Mouse (Mus musculus) neural tube, embryonic 12.5 days (tissue): Measurements from ENCODE around the gene Nfkbid. TPM values are rescaled to one million over a fixed set of nuclear protein-coding genes. Genes with fewer than 3 reads are reported as not detected.
A peak's percentile ranks its signal among the peaks of the same experiment; 100 is the strongest.

ENCODE experiments used
- ATAC-seq: fragments of 200-750 bp; cut with Nextera tagmentation; 2 replicates; pipeline ENCODE4 v1.8.0; 2017; ENCODE audit warnings: low read depth, mild to moderate bottlenecking, moderate TSS enrichment, moderate library complexity; ENCODE audit not compliant: low FRiP score
- H3K27ac ChIP-seq: fragments of 300-500 bp; sonication (generic); 2 replicates; pipeline ENCODE4 v1.5.1; 2016
- H3K27me3 ChIP-seq: fragments of 300-500 bp; sonication (generic); replicated peaks from 2 replicates; pipeline ENCODE4 v1.6.1; 2016; ENCODE audit warnings: mild to moderate bottlenecking
- H3K36me3 ChIP-seq: fragments of 300-500 bp; sonication (generic); 2 replicates; pipeline ENCODE4 v1.6.1; 2016; ENCODE audit warnings: mild to moderate bottlenecking
- H3K4me1 ChIP-seq: fragments of 300-500 bp; sonication (generic); 2 replicates; pipeline ENCODE4 v1.6.1; 2016
- H3K4me2 ChIP-seq: fragments of 300-500 bp; sonication (generic); replicated peaks from 2 replicates; pipeline ENCODE4 v1.6.1; 2016; ENCODE audit warnings: mild to moderate bottlenecking
- H3K4me3 ChIP-seq: fragments of 300-500 bp; sonication (generic); 2 replicates; pipeline ENCODE4 v1.5.1; 2016
- H3K9ac ChIP-seq: fragments of 300-500 bp; sonication (generic); 2 replicates; pipeline ENCODE4 v1.6.1; 2016; ENCODE audit warnings: mild to moderate bottlenecking
- H3K9me3 ChIP-seq: fragments of 300-500 bp; sonication (generic); 2 replicates; pipeline ENCODE4 v1.6.1; 2016; ENCODE audit warnings: mild to moderate bottlenecking
- WGBS: fragments of 180-500 bp; shearing (Covaris S2); methylation state at CpG from one replicate; pipeline ENCODE4 v1.1.7; 2016; 5-methylcytosine and 5-hydroxymethylcytosine counted together
- polyA plus RNA-seq: library from polyadenylated mRNA; unstranded; fragments of >200 nt; fragmentation: Nextera tagmentation; extraction: Ambion mirVana; gene quantifications from 2 replicates; pipeline ENCODE4 v1.2.1, GENCODE M21; 2016

The Nfkbid gene
- polyA plus RNA-seq, 1 experiment from 2014 or later = 2.1 TPM

- peaks cover 48% of the 10 kb centered on the region for H3K36me3 ChIP-seq
- no peak overlapping the region for H3K27ac ChIP-seq
- H3K9ac ChIP-seq = no peak overlapping the region
- H3K9me3 ChIP-seq = no peaks in the 10 kb centered on the region
- no peak for ATAC-seq
- 0 out of 2 replicates have a peak, but pooled peaks cover 11% of the 10 kb centered on the region for H3K27me3 ChIP-seq
- H3K4me3 ChIP-seq = no peak overlapping the region
- H3K4me2 ChIP-seq = no peak overlapping the region
- H3K4me1 ChIP-seq = no peaks in the 10 kb centered on the region
- 5% methylated on average over 10 of the region's 10 CpGs for WGBS
These were observed 12.7 kb downstream of the Nfkbid start for GRCm38 (mm10) chr7:30434238-30434637.

- H3K27me3 ChIP-seq = 0 out of 2 replicates have a peak, but pooled peaks cover 11% of the 10 kb centered on the region
- no peak overlapping the region for H3K4me3 ChIP-seq
- no peak overlapping the region for H3K9ac ChIP-seq
- no peaks in the 10 kb centered on the region for H3K9me3 ChIP-seq
- no peak for ATAC-seq
- peaks cover 53% of the 10 kb centered on the region for H3K36me3 ChIP-seq
- H3K4me1 ChIP-seq = no peaks in the 10 kb centered on the region
- no peak overlapping the region for H3K27ac ChIP-seq
- H3K4me2 ChIP-seq = no peak overlapping the region
- WGBS = 71% methylated on average over 10 of the region's 10 CpGs
These were observed 13.2 kb downstream of the Nfkbid start for GRCm38 (mm10) chr7:30434701-30435100.

GRCm38 (mm10) chr7:30435156-30435555 is 13.6 kb downstream of the Nfkbid start:
- Histone ChIP-seq H3K4me2 (no peak overlapping the region), H3K36me3 (peaks cover 57% of the 10 kb centered on the region), H3K4me1 (no peaks in the 10 kb centered on the region), H3K27ac (no peak overlapping the region), H3K4me3 (no peak overlapping the region), H3K9me3 (no peaks in the 10 kb centered on the region), H3K9ac (no peak overlapping the region), H3K27me3 (0 out of 2 replicates have a peak, but pooled peaks cover 11% of the 10 kb centered on the region)
- ATAC-seq = no peak
- 47% methylated on average over 9 of the region's 9 CpGs for WGBS

GRCm38 (mm10) chr7:30436879-30437278 is 15.3 kb downstream of the Nfkbid start:
- peaks cover 67% of the 10 kb centered on the region for H3K36me3 ChIP-seq
- H3K4me3 ChIP-seq = no peak overlapping the region
- H3K9me3 ChIP-seq = no peaks in the 10 kb centered on the region
- H3K9ac ChIP-seq = no peak overlapping the region
- no peak for ATAC-seq
- H3K4me1 ChIP-seq = peaks cover 1% of the 10 kb centered on the region; the same call in 1 of the 2 replicates
- H3K4me2 ChIP-seq = no peak overlapping the region
- 16% methylated on average over 10 of the region's 10 CpGs for WGBS
- H3K27ac ChIP-seq = no peak overlapping the region
- H3K27me3 ChIP-seq = 0 out of 2 replicates have a peak, but pooled peaks cover 11% of the 10 kb centered on the region

GRCm38 (mm10) chr7:30439734-30440133 is 18.2 kb downstream of the Nfkbid start:
- peaks cover 72% of the 10 kb centered on the region for H3K36me3 ChIP-seq
- H3K27me3 ChIP-seq = 0 out of 2 replicates have a peak, but pooled peaks cover 11% of the 10 kb centered on the region
- no peak overlapping the region for H3K27ac ChIP-seq
- H3K4me3 ChIP-seq = no peak overlapping the region
- H3K4me2 ChIP-seq = no peak overlapping the region
- ATAC-seq = no peak
- H3K9ac ChIP-seq = 0 out of 2 replicates have a peak overlapping the region, but pooled peaks have one; percentile 30
- H3K4me1 ChIP-seq = peaks cover 18% of the 10 kb centered on the region
- H3K9me3 ChIP-seq = no peaks in the 10 kb centered on the region
- 79% methylated on average over 13 of the region's 13 CpGs for WGBS

GRCm38 (mm10) chr7:30440697-30441096 is 19.2 kb downstream of the Nfkbid start:
- peaks cover 20% of the 10 kb centered on the region for H3K4me1 ChIP-seq
- no peaks in the 10 kb centered on the region for H3K9me3 ChIP-seq
- 24% methylated on average over 4 of the region's 5 CpGs for WGBS
- H3K9ac ChIP-seq = no peak overlapping the region
- H3K27me3 ChIP-seq = 0 out of 2 replicates have a peak, but pooled peaks cover 15% of the 10 kb centered on the region
- ATAC-seq = no peak
- H3K27ac ChIP-seq = no peak overlapping the region
- peaks cover 63% of the 10 kb centered on the region for H3K36me3 ChIP-seq
- H3K4me2 ChIP-seq = no peak overlapping the region
- H3K4me3 ChIP-seq = no peak overlapping the region

GRCm38 (mm10) chr7:30443696-30444095 is 22.2 kb downstream of the Nfkbid start:
- H3K9me3 ChIP-seq = no peaks in the 10 kb centered on the region
- H3K36me3 ChIP-seq = peaks cover 36% of the 10 kb centered on the region
- no peak overlapping the region for H3K9ac ChIP-seq
- no peak for ATAC-seq
- 0 out of 2 replicates have a peak, but pooled peaks cover 4% of the 10 kb centered on the region for H3K27me3 ChIP-seq
- 16% methylated on average over 9 of the region's 9 CpGs for WGBS
- peaks cover 24% of the 10 kb centered on the region for H3K4me1 ChIP-seq
- H3K27ac ChIP-seq = no peak overlapping the region
- H3K4me3 ChIP-seq = peak overlapping the region; percentile 85
- H3K4me2 ChIP-seq = peak overlapping the region; percentile 84

GRCm38 (mm10) chr7:30444154-30444970 is 22.8 kb downstream of the Nfkbid start:
- peaks cover 30% of the 10 kb centered on the region for H3K36me3 ChIP-seq
- under 1% methylated on average over 38 of the region's 38 CpGs for WGBS
- H3K4me1 ChIP-seq = peaks cover 24% of the 10 kb centered on the region
- H3K9me3 ChIP-seq = no peaks in the 10 kb centered on the region
- peak; percentile 58 for ATAC-seq
- H3K4me2 ChIP-seq = peak overlapping the region; percentile 84
- H3K4me3 ChIP-seq = peak overlapping the region; percentile 85
- 0 out of 2 replicates have a peak, but pooled peaks cover 4% of the 10 kb centered on the region for H3K27me3 ChIP-seq
- H3K9ac ChIP-seq = peak overlapping the region; percentile 96
- peak overlapping the region; percentile 87 for H3K27ac ChIP-seq

GRCm38 (mm10) chr7:30444971-30445751 is 23.6 kb downstream of the Nfkbid start, which contains the start of gene Aplp1:
TSS of gene Aplp1 (minus strand) at chr7:30445535.
- no peaks in the 10 kb centered on the region for H3K9me3 ChIP-seq
- 0 out of 2 replicates have a peak, but pooled peaks cover 4% of the 10 kb centered on the region for H3K27me3 ChIP-seq
- H3K9ac ChIP-seq = peak within 1 kb of the TSS; percentile 96
- WGBS = under 1% methylated on average over 72 of the region's 72 CpGs
- H3K4me3 ChIP-seq = peak within 1 kb of the TSS; percentile 85
- peak; percentile 84 for ATAC-seq
- peaks cover 22% of the 10 kb centered on the region for H3K36me3 ChIP-seq
- H3K27ac ChIP-seq = peak within 1 kb of the TSS; percentile 87
- H3K4me1 ChIP-seq = peaks cover 24% of the 10 kb centered on the region
- H3K4me2 ChIP-seq = peak within 1 kb of the TSS; percentile 84

- Histone ChIP-seq H3K4me2 (no peak overlapping the region), H3K27me3 (peaks cover 27% of the 10 kb centered on the region), H3K4me3 (no peak overlapping the region), H3K9me3 (no peaks in the 10 kb centered on the region), H3K27ac (no peak overlapping the region), H3K9ac (no peak overlapping the region), H3K4me1 (peaks cover 16% of the 10 kb centered on the region; the same call in 1 of the 2 replicates), H3K36me3 (no peaks in the 10 kb centered on the region)
- ATAC-seq = no peak
- WGBS = 83% methylated on average over 7 of the region's 7 CpGs
These were observed 28.7 kb downstream of the Nfkbid start for GRCm38 (mm10) chr7:30450241-30450640.

GRCm38 (mm10) chr7:30453327-30453726 is 31.8 kb downstream of the Nfkbid start:
- 16% methylated on average over 25 of the region's 25 CpGs for WGBS
- peaks cover 32% of the 10 kb centered on the region for H3K4me1 ChIP-seq
- H3K27me3 ChIP-seq = peaks cover 58% of the 10 kb centered on the region
- no peak overlapping the region for H3K9ac ChIP-seq
- no peaks in the 10 kb centered on the region for H3K9me3 ChIP-seq
- no peak for ATAC-seq
- H3K4me2 ChIP-seq = peak overlapping the region; percentile 31
- no peak overlapping the region for H3K4me3 ChIP-seq
- no peak overlapping the region for H3K27ac ChIP-seq
- no peaks in the 10 kb centered on the region for H3K36me3 ChIP-seq

GRCm38 (mm10) chr7:30453766-30454165 is 32.2 kb downstream of the Nfkbid start:
- ATAC-seq = no peak
- WGBS = 3% methylated on average over 25 of the region's 25 CpGs

More at GRCm38 (mm10) chr7:30453766-30454165, 32.2 kb downstream of the Nfkbid start:
- H3K9me3 ChIP-seq = no peaks in the 10 kb centered on the region
- H3K27me3 ChIP-seq = peaks cover 63% of the 10 kb centered on the region
- 0 out of 2 replicates have a peak overlapping the region, but pooled peaks have one; percentile 2 for H3K4me3 ChIP-seq
- peaks cover 36% of the 10 kb centered on the region for H3K4me1 ChIP-seq
- H3K4me2 ChIP-seq = peak overlapping the region; percentile 31
- H3K27ac ChIP-seq = no peak overlapping the region
- H3K36me3 ChIP-seq = no peaks in the 10 kb centered on the region
- no peak overlapping the region for H3K9ac ChIP-seq
